Mouse (Mus musculus) embryonic facial prominence, embryonic 10.5 days (tissue): ENCODE data around the gene Oprm1. TPM values are rescaled to one million over a fixed set of nuclear protein-coding genes. Genes with fewer than 3 reads are reported as not detected.
A peak's percentile ranks its signal among the peaks of the same experiment; 100 is the strongest.

ENCODE experiments used
- DNase-seq: peaks from one replicate; pipeline ENCODE4 v3.0.0-alpha.2; 2017; ENCODE audit warnings: low spot score
- H3K27ac ChIP-seq: fragments of 300-500 bp; sonication (generic); replicated peaks from 2 replicates; pipeline ENCODE4 v1.5.1; 2016; ENCODE audit warnings: mild to moderate bottlenecking
- H3K27me3 ChIP-seq: fragments of 300-500 bp; sonication (generic); replicated peaks from 2 replicates; pipeline ENCODE4 v1.6.1; 2016; ENCODE audit warnings: low read depth, mild to moderate bottlenecking; ENCODE audit not compliant: poor library complexity, severe bottlenecking
- H3K36me3 ChIP-seq: fragments of 300-500 bp; sonication (generic); replicated peaks from 2 replicates; pipeline ENCODE4 v1.6.1; 2016; ENCODE audit warnings: mild to moderate bottlenecking, moderate library complexity
- H3K4me1 ChIP-seq: fragments of 300-500 bp; sonication (generic); 2 replicates; pipeline ENCODE4 v1.6.1; 2016
- H3K4me3 ChIP-seq: fragments of 300-500 bp; sonication (generic); 2 replicates; pipeline ENCODE4 v1.5.1; 2016; ENCODE audit warnings: mild to moderate bottlenecking, moderate library complexity
- H3K9me3 ChIP-seq: fragments of 300-500 bp; sonication (generic); 2 replicates; pipeline ENCODE4 v1.6.1; 2016; ENCODE audit warnings: mild to moderate bottlenecking
- WGBS: fragments of 180-500 bp; shearing (Covaris S2); methylation state at CpG from one replicate; pipeline ENCODE4 v1.1.7; 2016; 5-methylcytosine and 5-hydroxymethylcytosine counted together
- polyA plus RNA-seq: library from polyadenylated mRNA; unstranded; fragments of >200 nt; fragmentation: Nextera tagmentation; extraction: Ambion mirVana; gene quantifications from 2 replicates; pipeline ENCODE4 v1.2.1, GENCODE M21; 2016

Gene Oprm1
- polyA plus RNA-seq, 1 experiment from 2014 or later, result not detected

- Histone ChIP-seq H3K4me1 (no peaks in the 10 kb centered on the region), H3K9me3 (no peaks in the 10 kb centered on the region), H3K27me3 (no peaks in the 10 kb centered on the region), H3K4me3 (no peak overlapping the region), H3K36me3 (no peaks in the 10 kb centered on the region), H3K27ac (no peak overlapping the region)
- DNase-seq, result no peak
Observed at GRCm38 (mm10) chr10:6954533-6954932, 196.2 kb downstream of the Oprm1 start.

- H3K4me3 ChIP-seq, result no peak overlapping the region
- no peaks in the 10 kb centered on the region for H3K9me3 ChIP-seq
- H3K27me3 ChIP-seq, result no peaks in the 10 kb centered on the region
- no peaks in the 10 kb centered on the region for H3K36me3 ChIP-seq
- H3K4me1 ChIP-seq, result no peaks in the 10 kb centered on the region
- 87% methylated on average over 2 of the region's 2 CpGs for WGBS
- DNase-seq, result no peak
- H3K27ac ChIP-seq, result no peak overlapping the region
Observed at GRCm38 (mm10) chr10:6956357-6956756, 198.1 kb downstream of the Oprm1 start.

- no peaks in the 10 kb centered on the region for H3K9me3 ChIP-seq
- no peak overlapping the region for H3K27ac ChIP-seq
- no peak for DNase-seq
- no peak overlapping the region for H3K4me3 ChIP-seq
- 79% methylated on average over 5 of the region's 5 CpGs for WGBS
- H3K27me3 ChIP-seq, result no peaks in the 10 kb centered on the region
- H3K36me3 ChIP-seq, result no peaks in the 10 kb centered on the region
- no peaks in the 10 kb centered on the region for H3K4me1 ChIP-seq
Observed at GRCm38 (mm10) chr10:6958791-6959190, 200.5 kb downstream of the Oprm1 start.

GRCm38 (mm10) chr10:6967588-6968242 lies 209.4 kb downstream of the Oprm1 start:
- WGBS, result 84% methylated on average over 8 of the region's 8 CpGs
- no peak for DNase-seq
- Histone ChIP-seq H3K9me3 (no peaks in the 10 kb centered on the region), H3K27me3 (no peaks in the 10 kb centered on the region), H3K4me1 (no peaks in the 10 kb centered on the region), H3K4me3 (no peak overlapping the region), H3K36me3 (no peaks in the 10 kb centered on the region), H3K27ac (no peak overlapping the region)

GRCm38 (mm10) chr10:6968334-6968733 lies 210.0 kb downstream of the Oprm1 start:
- H3K4me1 ChIP-seq, result no peaks in the 10 kb centered on the region
- 79% methylated on average over 1 of the region's 1 CpGs for WGBS
- no peak for DNase-seq

GRCm38 (mm10) chr10:6977843-6978242 lies 219.5 kb downstream of the Oprm1 start:
- no peak for DNase-seq
- no peaks in the 10 kb centered on the region for H3K36me3 ChIP-seq
- H3K4me3 ChIP-seq, result no peak overlapping the region
- H3K4me1 ChIP-seq, result peaks cover 5% of the 10 kb centered on the region
- no peaks in the 10 kb centered on the region for H3K27me3 ChIP-seq
- 82% methylated on average over 2 of the region's 2 CpGs for WGBS
- H3K27ac ChIP-seq, result no peak overlapping the region
- no peaks in the 10 kb centered on the region for H3K9me3 ChIP-seq

More at GRCm38 (mm10) chr10:6968334-6968733, 210.0 kb downstream of the Oprm1 start:
- H3K9me3 ChIP-seq, result no peaks in the 10 kb centered on the region
- no peaks in the 10 kb centered on the region for H3K27me3 ChIP-seq
- no peaks in the 10 kb centered on the region for H3K36me3 ChIP-seq
- H3K4me3 ChIP-seq, result no peak overlapping the region
- no peak overlapping the region for H3K27ac ChIP-seq

GRCm38 (mm10) chr10:6978733-6979132 lies 220.4 kb downstream of the Oprm1 start:
- Histone ChIP-seq H3K36me3 (no peaks in the 10 kb centered on the region), H3K27ac (no peak overlapping the region), H3K4me1 (peaks cover 5% of the 10 kb centered on the region), H3K4me3 (no peak overlapping the region), H3K27me3 (no peaks in the 10 kb centered on the region), H3K9me3 (no peaks in the 10 kb centered on the region)
- no peak for DNase-seq
- 82% methylated on average over 1 of the region's 1 CpGs for WGBS

GRCm38 (mm10) chr10:6979216-6979615 lies 220.9 kb downstream of the Oprm1 start:
- H3K36me3 ChIP-seq, result no peaks in the 10 kb centered on the region
- peaks cover 5% of the 10 kb centered on the region for H3K4me1 ChIP-seq
- no peaks in the 10 kb centered on the region for H3K9me3 ChIP-seq
- H3K27me3 ChIP-seq, result no peaks in the 10 kb centered on the region
- no peak overlapping the region for H3K4me3 ChIP-seq
- 77% methylated on average over 7 of the region's 7 CpGs for WGBS
- DNase-seq, result no peak
- H3K27ac ChIP-seq, result no peak overlapping the region

- WGBS, result 63% methylated on average over 8 of the region's 8 CpGs
- no peaks in the 10 kb centered on the region for H3K27me3 ChIP-seq
- H3K36me3 ChIP-seq, result no peaks in the 10 kb centered on the region
- no peak for DNase-seq
- no peaks in the 10 kb centered on the region for H3K9me3 ChIP-seq
- peak overlapping the region; percentile 37 for H3K4me3 ChIP-seq
- H3K27ac ChIP-seq, result peak overlapping the region; percentile 48; the same call in 1 of the 2 replicates
- H3K4me1 ChIP-seq, result peaks cover 5% of the 10 kb centered on the region
Observed at GRCm38 (mm10) chr10:6979789-6980188, 221.5 kb downstream of the Oprm1 start.

- 28% methylated on average over 6 of the region's 6 CpGs for WGBS
- peak overlapping the region; percentile 37 for H3K4me3 ChIP-seq
Observed at GRCm38 (mm10) chr10:6980236-6980635, 221.9 kb downstream of the Oprm1 start.

GRCm38 (mm10) chr10:6982751-6983151 lies 224.4 kb downstream of the Oprm1 start:
- Histone ChIP-seq H3K9me3 (no peaks in the 10 kb centered on the region), H3K36me3 (no peaks in the 10 kb centered on the region), H3K27ac (no peak overlapping the region), H3K4me1 (peaks cover 5% of the 10 kb centered on the region), H3K27me3 (no peaks in the 10 kb centered on the region), H3K4me3 (no peak overlapping the region)
- DNase-seq, result no peak
- 66% methylated on average over 2 of the region's 2 CpGs for WGBS

More at GRCm38 (mm10) chr10:6980236-6980635, 221.9 kb downstream of the Oprm1 start:
- H3K36me3 ChIP-seq, result no peaks in the 10 kb centered on the region
- H3K4me1 ChIP-seq, result peaks cover 5% of the 10 kb centered on the region
- H3K27me3 ChIP-seq, result no peaks in the 10 kb centered on the region
- no peaks in the 10 kb centered on the region for H3K9me3 ChIP-seq
- H3K27ac ChIP-seq, result peak overlapping the region; percentile 48; the same call in 1 of the 2 replicates
- DNase-seq, result no peak

GRCm38 (mm10) chr10:6983431-6983830 lies 225.1 kb downstream of the Oprm1 start:
- H3K27me3 ChIP-seq, result no peaks in the 10 kb centered on the region
- H3K4me3 ChIP-seq, result no peak overlapping the region
- H3K36me3 ChIP-seq, result no peaks in the 10 kb centered on the region
- no peak overlapping the region for H3K27ac ChIP-seq
- DNase-seq, result no peak
- H3K9me3 ChIP-seq, result no peaks in the 10 kb centered on the region
- WGBS, result 91% methylated on average over 2 of the region's 2 CpGs
- peaks cover 5% of the 10 kb centered on the region for H3K4me1 ChIP-seq

GRCm38 (mm10) chr10:6986246-6986645 lies 227.9 kb downstream of the Oprm1 start:
- no peaks in the 10 kb centered on the region for H3K9me3 ChIP-seq
- H3K36me3 ChIP-seq, result no peaks in the 10 kb centered on the region
- DNase-seq, result no peak
- no peak overlapping the region for H3K27ac ChIP-seq
- no peaks in the 10 kb centered on the region for H3K4me1 ChIP-seq
- H3K4me3 ChIP-seq, result no peak overlapping the region
- H3K27me3 ChIP-seq, result no peaks in the 10 kb centered on the region
- WGBS, result 88% methylated on average over 4 of the region's 4 CpGs
